Mouse (Mus musculus) erythroblast, embryonic 14.5 days (primary cell): ENCODE measurements around the gene Nacc2.

Experiments
- GATA1 ChIP-seq: IDR thresholded peaks from 2 replicates; pipeline ENCODE4 v1.6.1; 2012; ENCODE audit warnings: low read length, inconsistent platforms, mixed read lengths
- TAL1 ChIP-seq: IDR thresholded peaks from 3 replicates; pipeline ENCODE4 v1.6.1; 2012; ENCODE audit warnings: low read length, inconsistent platforms, mixed read lengths

- no peak for TF ChIP-seq GATA1
- TF ChIP-seq TAL1: no peak
Measured at GRCm38 (mm10) chr2:26115215-26115614, 7.8 kb downstream of the Nacc2 start.
